Mouse (Mus musculus) MEL (cell line): ENCODE results near the gene Cntnap1. TPM values are rescaled to one million over a fixed set of nuclear protein-coding genes. Genes with fewer than 3 reads are reported as not detected.

Experiments
- DNase-seq: peaks from one replicate; pipeline ENCODE4 v3.0.0; 2011; ENCODE audit warnings: low read depth, low spot score
- H3K27ac ChIP-seq: 2 replicates; pipeline ENCODE4 v1.5.1; 2012; ENCODE audit warnings: low read depth, mild to moderate bottlenecking, control low read depth, low read length, moderate library complexity; ENCODE audit not compliant: control insufficient read depth
- H3K27me3 ChIP-seq, 2 experiments: fragments of 150-350 bp in 1 of 2; sonication (generic) in 1 of 2; 2 replicates each; pipeline ENCODE4 v1.6.1; 2012; ENCODE audit warnings: low read length in 2 of 2, mild to moderate bottlenecking in 2 of 2, improper control_type of control experiment in 1 of 2, moderate library complexity in 1 of 2; ENCODE audit not compliant: insufficient read depth in 2 of 2, control insufficient read depth in 1 of 2
- H3K36me3 ChIP-seq, 2 experiments: 2 replicates each; pipeline ENCODE4 v1.6.1; 2012 to 2014; ENCODE audit warnings: low read length in 2 of 2, improper control_type of control experiment in 1 of 2, inconsistent platforms in 1 of 2, mild to moderate bottlenecking in 1 of 2; ENCODE audit not compliant: insufficient read depth in 2 of 2, control insufficient read depth in 1 of 2
- H3K4me1 ChIP-seq, 2 experiments: fragments of 150-350 bp in 1 of 2; sonication (generic) in 1 of 2; 2 replicates each; pipeline ENCODE4 v1.6.1; 2012; ENCODE audit warnings: low read length in 2 of 2, improper control_type of control experiment in 1 of 2, mild to moderate bottlenecking in 1 of 2; ENCODE audit not compliant: insufficient read depth in 2 of 2, control insufficient read depth in 1 of 2
- H3K4me3 ChIP-seq, 2 experiments: fragments of 150-350 bp in 1 of 2; sonication (generic) in 1 of 2; 2 replicates each; pipeline ENCODE4 v1.5.1; 2012; ENCODE audit warnings: low read depth in 2 of 2, low read length in 2 of 2, mild to moderate bottlenecking in 2 of 2, moderate library complexity in 2 of 2, control low read depth in 1 of 2, improper control_type of control experiment in 1 of 2; ENCODE audit not compliant: control insufficient read depth in 1 of 2, insufficient read depth in 1 of 2
- H3K79me2 ChIP-seq: 2 replicates; pipeline ENCODE4 v1.6.1; 2012; ENCODE audit warnings: mild to moderate bottlenecking, low read length, moderate library complexity; ENCODE audit not compliant: control insufficient read depth, poor library complexity, insufficient read depth
- H3K9ac ChIP-seq: 2 replicates; pipeline ENCODE4 v1.6.1; 2012; ENCODE audit warnings: low read depth, mild to moderate bottlenecking, control low read depth, low read length, moderate library complexity; ENCODE audit not compliant: control insufficient read depth, poor library complexity, severe bottlenecking
- H3K9me3 ChIP-seq: fragments of 150-350 bp; sonication (generic); replicated peaks from 2 replicates; pipeline ENCODE4 v1.6.1; 2012; ENCODE audit warnings: mild to moderate bottlenecking, low read length, improper control_type of control experiment, moderate library complexity; ENCODE audit not compliant: insufficient read depth
- CHD1 ChIP-seq: IDR thresholded peaks from 2 replicates; pipeline ENCODE4 v1.6.1; 2012; ENCODE audit warnings: low read depth, mild to moderate bottlenecking, inconsistent platforms, low read length, improper control_type of control experiment
- E2F4 ChIP-seq: IDR thresholded peaks from 2 replicates; pipeline ENCODE4 v1.6.1; 2011; ENCODE audit warnings: low read depth, low read length, improper control_type of control experiment, borderline replicate concordance
- EP300 ChIP-seq, 2 experiments: IDR thresholded peaks; 2 replicates each; pipeline ENCODE4 v1.6.1; 2011; ENCODE audit warnings: improper control_type of control experiment in 2 of 2, low read length in 2 of 2, low read depth in 1 of 2, mild to moderate bottlenecking in 1 of 2
- GATA1 ChIP-seq: IDR thresholded peaks from 2 replicates; pipeline ENCODE4 v1.6.1; 2011; ENCODE audit warnings: low read depth, low read length, improper control_type of control experiment
- KAT2A ChIP-seq: conservative IDR thresholded peaks from 2 replicates; pipeline ENCODE4 v1.6.1; 2012; ENCODE audit warnings: low read depth, low read length, improper control_type of control experiment, inconsistent platforms
- MAFK ChIP-seq: IDR thresholded peaks from 2 replicates; pipeline ENCODE4 v1.6.1; 2011; ENCODE audit warnings: low read depth, mild to moderate bottlenecking, low read length, improper control_type of control experiment, borderline replicate concordance
- MAX ChIP-seq: IDR thresholded peaks from 2 replicates; pipeline ENCODE4 v1.6.1; 2011; ENCODE audit warnings: low read length, improper control_type of control experiment
- MAZ ChIP-seq: IDR thresholded peaks from 2 replicates; pipeline ENCODE4 v1.6.1; 2012; ENCODE audit warnings: low read depth, mild to moderate bottlenecking, inconsistent platforms, low read length, improper control_type of control experiment
- MEF2A ChIP-seq: IDR thresholded peaks from 2 replicates; pipeline ENCODE4 v1.6.1; 2014; ENCODE audit warnings: low read depth, mild to moderate bottlenecking, inconsistent platforms, low read length, improper control_type of control experiment; ENCODE audit not compliant: poor library complexity, insufficient replicate concordance, severe bottlenecking; ENCODE audit errors: extremely low read depth
- MYB ChIP-seq: IDR thresholded peaks from 2 replicates; pipeline ENCODE4 v1.6.1; 2011; ENCODE audit warnings: mild to moderate bottlenecking, low read depth, low read length, improper control_type of control experiment
- POLR2A ChIP-seq, 2 experiments: IDR thresholded peaks; 2 replicates each; pipeline ENCODE4 v1.6.1; 2011 to 2012; ENCODE audit warnings: low read length in 2 of 2, mild to moderate bottlenecking in 2 of 2, control low read depth in 1 of 2, improper control_type of control experiment in 1 of 2, low read depth in 1 of 2, moderate library complexity in 1 of 2; ENCODE audit not compliant: control insufficient read depth in 1 of 2, insufficient read depth in 1 of 2, poor library complexity in 1 of 2
- POLR2AphosphoS5 ChIP-seq: IDR thresholded peaks from 2 replicates; pipeline ENCODE4 v1.6.1; 2012; ENCODE audit warnings: low read depth, borderline replicate concordance, mild to moderate bottlenecking, inconsistent platforms, low read length, moderate library complexity, mixed read lengths
- SMC3 ChIP-seq: IDR thresholded peaks from 2 replicates; pipeline ENCODE4 v1.6.1; 2011; ENCODE audit warnings: low read depth, low read length, improper control_type of control experiment
- TCF12 ChIP-seq: IDR thresholded peaks from 2 replicates; pipeline ENCODE4 v1.6.1; 2014; ENCODE audit warnings: low read depth, mild to moderate bottlenecking, inconsistent platforms, low read length, improper control_type of control experiment, moderate library complexity
- ZMIZ1 ChIP-seq: IDR thresholded peaks from 2 replicates; pipeline ENCODE4 v1.6.1; 2012; ENCODE audit warnings: low read depth, mild to moderate bottlenecking, inconsistent platforms, low read length, improper control_type of control experiment, moderate library complexity
- ZNF384 ChIP-seq: IDR thresholded peaks from 2 replicates; pipeline ENCODE4 v1.6.1; 2012; ENCODE audit warnings: low read depth, mild to moderate bottlenecking, inconsistent platforms, low read length, improper control_type of control experiment
- polyA plus RNA-seq, 2 experiments: library from polyadenylated mRNA; stranded (reverse) in 1 of 2; unstranded in 1 of 2; fragments of >175 nt in 1 of 2; fragments of >200 nt in 1 of 2; gene quantifications; 2 replicates each; pipeline versions ENCODE4 v1.2.1 to v1.2.4; 2012; ENCODE audit warnings: low replicate concordance in 2 of 2, low read depth in 1 of 2; ENCODE audit not compliant: insufficient read length in 2 of 2, insufficient read depth in 1 of 2, missing spikeins in 1 of 2
- total RNA-seq: library from RNA; depleted of rRNA; stranded (reverse); fragments of 300-350 nt; gene quantifications from 2 replicates; pipeline ENCODE4 v1.2.3, GENCODE M21; 2012

Gene Cntnap1
- total and polyA plus RNA-seq, 3 experiments = 0.01 TPM; not detected in 2

DNA sequence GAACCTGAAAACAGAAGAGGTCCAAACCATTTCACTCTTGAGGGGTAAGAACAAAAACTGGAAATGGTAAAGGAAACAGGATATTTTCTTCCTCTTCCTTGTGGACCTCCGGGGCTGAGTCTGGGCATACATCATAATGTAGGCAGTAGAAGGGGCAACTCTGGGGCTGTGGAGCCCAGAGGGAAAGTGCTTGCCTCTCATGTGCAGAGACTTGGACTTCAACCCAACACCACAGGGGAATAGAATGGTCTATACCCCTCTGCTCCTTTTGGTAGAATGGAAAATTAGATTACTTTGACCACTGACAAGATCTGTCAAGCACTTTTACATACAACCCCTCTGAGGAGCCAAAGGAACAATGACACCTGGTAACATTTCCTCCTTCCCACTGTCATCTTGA is 24.8 kb downstream of the Cntnap1 start:
- TF ChIP-seq POLR2A (IDR thresholded peaks at IDR 0.05; ENCODE audit: control insufficient read depth in 1 of 2, insufficient read depth in 1 of 2, low read depth in 1 of 2, low read length in 2 of 2, poor library complexity in 1 of 2) (no peak), MAZ (no peak)

DNA sequence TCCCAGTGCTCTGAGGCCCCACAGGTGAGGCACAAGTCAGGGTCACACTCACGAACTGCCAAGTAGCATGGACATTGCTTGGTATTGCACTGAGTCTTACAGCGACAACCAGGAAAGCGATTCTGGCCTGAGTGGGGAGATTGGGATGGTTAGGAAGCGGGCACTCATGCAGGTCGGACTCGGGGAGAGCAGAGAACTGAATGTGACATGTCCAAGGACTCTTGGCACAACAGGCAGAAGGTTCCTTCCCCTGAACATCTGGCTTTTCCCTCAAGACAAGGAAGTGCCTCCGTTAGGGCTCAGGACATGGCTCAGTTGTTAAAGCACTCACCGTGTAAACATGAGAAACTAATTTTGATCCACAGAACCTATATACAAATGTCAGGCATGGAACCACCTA is 25.2 kb downstream of the Cntnap1 start:
- Histone ChIP-seq H3K4me3 (no peak overlapping the region), H3K9ac (no peak overlapping the region), H3K4me1 (peaks cover 4 to 11% of the 10 kb centered on the region in 2 experiments; a peak in 3 of 4 replicates), H3K79me2 (no peaks in the 10 kb centered on the region), H3K9me3 (no peaks in the 10 kb centered on the region), H3K27me3 (no peaks in the 10 kb centered on the region), H3K36me3 (peaks cover 0 to 8% of the 10 kb centered on the region in 2 experiments; a peak in 3 of 4 replicates), H3K27ac (no peak overlapping the region)
- TF ChIP-seq MAX (no peak), ZNF384 (no peak), POLR2A (IDR thresholded peaks at IDR 0.05; ENCODE audit: control insufficient read depth in 1 of 2, insufficient read depth in 1 of 2, low read depth in 1 of 2, low read length in 2 of 2, poor library complexity in 1 of 2) (no peak), E2F4 (no peak), ZMIZ1 (no peak), MYB (no peak), KAT2A (no peak), MEF2A (no peak), CHD1 (no peak), TCF12 (no peak), SMC3 (no peak), POLR2AphosphoS5 (no peak), GATA1 (no peak), MAFK (no peak), EP300 (IDR thresholded peaks at IDR 0.05; ENCODE audit: low read depth in 1 of 2, low read length in 2 of 2) (no peak)
- DNase-seq = no peak

More for the DNA sequence above, 24.8 kb downstream of the Cntnap1 start:
- H3K27ac ChIP-seq = no peak overlapping the region
- DNase-seq = no peak
- no peak overlapping the region for H3K4me3 ChIP-seq
- peaks cover 0 to 13% of the 10 kb centered on the region in 2 experiments; a peak in 3 of 4 replicates for H3K36me3 ChIP-seq
- H3K9me3 ChIP-seq = no peaks in the 10 kb centered on the region
- H3K79me2 ChIP-seq = no peaks in the 10 kb centered on the region
- H3K27me3 ChIP-seq = no peaks in the 10 kb centered on the region
- H3K9ac ChIP-seq = no peak overlapping the region
- peaks cover 8 to 16% of the 10 kb centered on the region in 2 experiments for H3K4me1 ChIP-seq
